Mouse (Mus musculus) liver, embryonic 14.5 days (tissue): Measurements from ENCODE around the gene Golga1.

Source experiments
- CTCF ChIP-seq: IDR thresholded peaks from 2 replicates; pipeline ENCODE4 v1.5.1; 2016; ENCODE audit warnings: antibody characterized with exemption, low read depth, control low read depth
- EP300 ChIP-seq: IDR thresholded peaks from 2 replicates; pipeline ENCODE4 v1.6.1; 2016; ENCODE audit warnings: antibody characterized with exemption, low read depth

DNA sequence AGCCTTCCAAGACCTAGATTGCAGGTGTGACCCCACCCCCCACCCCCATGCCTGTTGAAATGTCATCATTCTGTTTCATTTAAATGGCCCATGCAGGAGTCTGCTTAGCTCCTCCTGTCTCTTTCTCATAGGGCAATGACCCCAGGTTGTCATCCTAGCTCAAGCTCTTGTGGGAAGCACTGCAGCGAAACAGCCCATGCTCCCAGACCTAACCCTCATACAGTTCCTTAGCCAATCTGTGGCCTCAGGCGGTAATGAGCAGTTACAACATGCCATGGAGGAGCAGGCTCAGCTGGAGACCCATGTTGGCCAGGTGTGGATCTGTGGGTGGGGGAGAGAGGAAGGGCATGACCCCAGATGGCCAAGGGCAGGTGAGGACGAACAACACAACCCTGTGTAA is 90.2 kb downstream of the Golga1 start:
- no peak for TF ChIP-seq CTCF
- no peak for TF ChIP-seq EP300
